Mouse (Mus musculus) MEL (cell line): ENCODE measurements around the gene Crim1. TPM values are rescaled to one million over a fixed set of nuclear protein-coding genes. Genes with fewer than 3 reads are reported as not detected.

Experiments used
- DNase-seq: peaks from one replicate; pipeline ENCODE4 v3.0.0; 2011; ENCODE audit warnings: low read depth, low spot score
- H3K27ac ChIP-seq: 2 replicates; pipeline ENCODE4 v1.5.1; 2012; ENCODE audit warnings: low read depth, mild to moderate bottlenecking, control low read depth, low read length, moderate library complexity; ENCODE audit not compliant: control insufficient read depth
- H3K27me3 ChIP-seq, 2 experiments: fragments of 150-350 bp in 1 of 2; sonication (generic) in 1 of 2; 2 replicates each; pipeline ENCODE4 v1.6.1; 2012; ENCODE audit warnings: low read length in 2 of 2, mild to moderate bottlenecking in 2 of 2, improper control_type of control experiment in 1 of 2, moderate library complexity in 1 of 2; ENCODE audit not compliant: insufficient read depth in 2 of 2, control insufficient read depth in 1 of 2
- H3K36me3 ChIP-seq, 2 experiments: 2 replicates each; pipeline ENCODE4 v1.6.1; 2012 to 2014; ENCODE audit warnings: low read length in 2 of 2, improper control_type of control experiment in 1 of 2, inconsistent platforms in 1 of 2, mild to moderate bottlenecking in 1 of 2; ENCODE audit not compliant: insufficient read depth in 2 of 2, control insufficient read depth in 1 of 2
- H3K4me1 ChIP-seq, 2 experiments: fragments of 150-350 bp in 1 of 2; sonication (generic) in 1 of 2; 2 replicates each; pipeline ENCODE4 v1.6.1; 2012; ENCODE audit warnings: low read length in 2 of 2, improper control_type of control experiment in 1 of 2, mild to moderate bottlenecking in 1 of 2; ENCODE audit not compliant: insufficient read depth in 2 of 2, control insufficient read depth in 1 of 2
- H3K4me3 ChIP-seq, 2 experiments: fragments of 150-350 bp in 1 of 2; sonication (generic) in 1 of 2; 2 replicates each; pipeline ENCODE4 v1.5.1; 2012; ENCODE audit warnings: low read depth in 2 of 2, low read length in 2 of 2, mild to moderate bottlenecking in 2 of 2, moderate library complexity in 2 of 2, control low read depth in 1 of 2, improper control_type of control experiment in 1 of 2; ENCODE audit not compliant: control insufficient read depth in 1 of 2, insufficient read depth in 1 of 2
- H3K79me2 ChIP-seq: 2 replicates; pipeline ENCODE4 v1.6.1; 2012; ENCODE audit warnings: mild to moderate bottlenecking, low read length, moderate library complexity; ENCODE audit not compliant: control insufficient read depth, poor library complexity, insufficient read depth
- H3K9ac ChIP-seq: 2 replicates; pipeline ENCODE4 v1.6.1; 2012; ENCODE audit warnings: low read depth, mild to moderate bottlenecking, control low read depth, low read length, moderate library complexity; ENCODE audit not compliant: control insufficient read depth, poor library complexity, severe bottlenecking
- H3K9me3 ChIP-seq: fragments of 150-350 bp; sonication (generic); replicated peaks from 2 replicates; pipeline ENCODE4 v1.6.1; 2012; ENCODE audit warnings: mild to moderate bottlenecking, low read length, improper control_type of control experiment, moderate library complexity; ENCODE audit not compliant: insufficient read depth
- BHLHE40 ChIP-seq: IDR thresholded peaks from 2 replicates; pipeline ENCODE4 v1.6.1; 2012; ENCODE audit warnings: low read depth, mild to moderate bottlenecking, inconsistent platforms, low read length, improper control_type of control experiment, borderline replicate concordance
- CHD2 ChIP-seq: IDR thresholded peaks from 2 replicates; pipeline ENCODE4 v1.6.1; 2011; ENCODE audit warnings: low read length, improper control_type of control experiment
- E2F4 ChIP-seq: IDR thresholded peaks from 2 replicates; pipeline ENCODE4 v1.6.1; 2011; ENCODE audit warnings: low read depth, low read length, improper control_type of control experiment, borderline replicate concordance
- ELF1 ChIP-seq: IDR thresholded peaks from 2 replicates; pipeline ENCODE4 v1.6.1; 2014; ENCODE audit warnings: low read depth, mild to moderate bottlenecking, inconsistent platforms, low read length, improper control_type of control experiment, moderate library complexity
- GATA1 ChIP-seq: IDR thresholded peaks from 2 replicates; pipeline ENCODE4 v1.6.1; 2011; ENCODE audit warnings: low read depth, low read length, improper control_type of control experiment
- HCFC1 ChIP-seq: IDR thresholded peaks from 2 replicates; pipeline ENCODE4 v1.6.1; 2012; ENCODE audit warnings: low read depth, mild to moderate bottlenecking, inconsistent platforms, low read length, improper control_type of control experiment, moderate library complexity
- JUND ChIP-seq: IDR thresholded peaks from 2 replicates; pipeline ENCODE4 v1.6.1; 2011; ENCODE audit warnings: low read depth, mild to moderate bottlenecking, improper control_type of control experiment, low read length
- MAFK ChIP-seq: IDR thresholded peaks from 2 replicates; pipeline ENCODE4 v1.6.1; 2011; ENCODE audit warnings: low read depth, mild to moderate bottlenecking, low read length, improper control_type of control experiment, borderline replicate concordance
- MAX ChIP-seq: IDR thresholded peaks from 2 replicates; pipeline ENCODE4 v1.6.1; 2011; ENCODE audit warnings: low read length, improper control_type of control experiment
- MEF2A ChIP-seq: IDR thresholded peaks from 2 replicates; pipeline ENCODE4 v1.6.1; 2014; ENCODE audit warnings: low read depth, mild to moderate bottlenecking, inconsistent platforms, low read length, improper control_type of control experiment; ENCODE audit not compliant: poor library complexity, insufficient replicate concordance, severe bottlenecking; ENCODE audit errors: extremely low read depth
- MXI1 ChIP-seq: IDR thresholded peaks from 2 replicates; pipeline ENCODE4 v1.6.1; 2011; ENCODE audit warnings: mild to moderate bottlenecking, low read depth, low read length, improper control_type of control experiment
- MYB ChIP-seq: IDR thresholded peaks from 2 replicates; pipeline ENCODE4 v1.6.1; 2011; ENCODE audit warnings: mild to moderate bottlenecking, low read depth, low read length, improper control_type of control experiment
- POLR2AphosphoS2 ChIP-seq: IDR thresholded peaks from 2 replicates; pipeline ENCODE4 v1.6.1; 2011; ENCODE audit warnings: low read length, improper control_type of control experiment
- POLR2AphosphoS5 ChIP-seq: IDR thresholded peaks from 2 replicates; pipeline ENCODE4 v1.6.1; 2012; ENCODE audit warnings: low read depth, borderline replicate concordance, mild to moderate bottlenecking, inconsistent platforms, low read length, moderate library complexity, mixed read lengths
- RAD21 ChIP-seq: IDR thresholded peaks from 2 replicates; pipeline ENCODE4 v1.6.1; 2011; ENCODE audit warnings: mild to moderate bottlenecking, low read depth, low read length, improper control_type of control experiment
- SMC3 ChIP-seq: IDR thresholded peaks from 2 replicates; pipeline ENCODE4 v1.6.1; 2011; ENCODE audit warnings: low read depth, low read length, improper control_type of control experiment
- TAL1 ChIP-seq: IDR thresholded peaks from 2 replicates; pipeline ENCODE4 v1.6.1; 2012; ENCODE audit warnings: mild to moderate bottlenecking, inconsistent platforms, low read length, moderate library complexity, mixed read lengths
- TBP ChIP-seq: IDR thresholded peaks from 2 replicates; pipeline ENCODE4 v1.8.0; 2011; ENCODE audit warnings: low read depth, low read length, improper control_type of control experiment
- TCF12 ChIP-seq: IDR thresholded peaks from 2 replicates; pipeline ENCODE4 v1.6.1; 2014; ENCODE audit warnings: low read depth, mild to moderate bottlenecking, inconsistent platforms, low read length, improper control_type of control experiment, moderate library complexity
- UBTF ChIP-seq: IDR thresholded peaks from 2 replicates; pipeline ENCODE4 v1.6.1; 2012; ENCODE audit warnings: low read depth, mild to moderate bottlenecking, inconsistent platforms, low read length, improper control_type of control experiment, moderate library complexity, borderline replicate concordance; ENCODE audit not compliant: insufficient read depth
- USF1 ChIP-seq: IDR thresholded peaks from 2 replicates; pipeline ENCODE4 v1.6.1; 2014; ENCODE audit warnings: low read depth, mild to moderate bottlenecking, inconsistent platforms, low read length, improper control_type of control experiment, moderate library complexity
- USF2 ChIP-seq, 2 experiments: IDR thresholded peaks; 2 replicates each; pipeline ENCODE4 v1.6.1; 2011 to 2012; ENCODE audit warnings: improper control_type of control experiment in 2 of 2, low read length in 2 of 2, borderline replicate concordance in 1 of 2, inconsistent platforms in 1 of 2, low read depth in 1 of 2, mild to moderate bottlenecking in 1 of 2; ENCODE audit not compliant: insufficient read depth in 1 of 2
- ZC3H11A ChIP-seq: IDR thresholded peaks from 2 replicates; pipeline ENCODE4 v1.6.1; 2012; ENCODE audit warnings: low read depth, mild to moderate bottlenecking, inconsistent platforms, low read length, improper control_type of control experiment
- ZKSCAN1 ChIP-seq: IDR thresholded peaks from 2 replicates; pipeline ENCODE4 v1.6.1; 2012; ENCODE audit warnings: low read depth, mild to moderate bottlenecking, inconsistent platforms, low read length, improper control_type of control experiment, moderate library complexity
- ZNF384 ChIP-seq: IDR thresholded peaks from 2 replicates; pipeline ENCODE4 v1.6.1; 2012; ENCODE audit warnings: low read depth, mild to moderate bottlenecking, inconsistent platforms, low read length, improper control_type of control experiment
- polyA plus RNA-seq, 2 experiments: library from polyadenylated mRNA; stranded (reverse) in 1 of 2; unstranded in 1 of 2; fragments of >175 nt in 1 of 2; fragments of >200 nt in 1 of 2; gene quantifications; 2 replicates each; pipeline versions ENCODE4 v1.2.1 to v1.2.4; 2012; ENCODE audit warnings: low replicate concordance in 2 of 2, low read depth in 1 of 2; ENCODE audit not compliant: insufficient read length in 2 of 2, insufficient read depth in 1 of 2, missing spikeins in 1 of 2
- total RNA-seq: library from RNA; depleted of rRNA; stranded (reverse); fragments of 300-350 nt; gene quantifications from 2 replicates; pipeline ENCODE4 v1.2.3, GENCODE M21; 2012

The Crim1 gene
- total and polyA plus RNA-seq, 3 experiments, result not detected

- Histone ChIP-seq H3K36me3 (no peaks in the 10 kb centered on the region), H3K27ac (no peak overlapping the region), H3K79me2 (no peaks in the 10 kb centered on the region), H3K9me3 (no peaks in the 10 kb centered on the region), H3K4me3 (no peak overlapping the region), H3K27me3 (no peaks in the 10 kb centered on the region), H3K4me1 (no peaks in the 10 kb centered on the region), H3K9ac (no peak overlapping the region)
- DNase-seq, result no peak
- TF ChIP-seq USF1 (no peak), CHD2 (no peak), GATA1 (no peak), MXI1 (no peak), HCFC1 (no peak), SMC3 (no peak), E2F4 (no peak), USF2 (IDR thresholded peaks at IDR 0.05; ENCODE audit: borderline replicate concordance in 1 of 2, insufficient read depth in 1 of 2, low read depth in 1 of 2, low read length in 2 of 2) (no peak), POLR2AphosphoS2 (no peak), TAL1 (no peak), MYB (no peak), TCF12 (no peak), MEF2A (no peak), UBTF (no peak), ZNF384 (no peak), ELF1 (no peak), MAFK (no peak), BHLHE40 (no peak), POLR2AphosphoS5 (no peak)
These were observed 1.2 kb upstream of the Crim1 start for GRCm38 (mm10) chr17:78198820-78199219.

- no peaks in the 10 kb centered on the region for H3K36me3 ChIP-seq
- no peak overlapping the region for H3K27ac ChIP-seq
- TF ChIP-seq MAX (no peak), POLR2AphosphoS2 (no peak), HCFC1 (no peak), ZKSCAN1 (no peak), E2F4 (no peak), SMC3 (no peak), TBP (no peak), ZC3H11A (no peak), MYB (no peak), JUND (no peak), USF1 (no peak), RAD21 (no peak)
- TF ChIP-seq, all 39 proteins: peak for 0
- Histone ChIP-seq H3K27me3 (no peaks in the 10 kb centered on the region), H3K9ac (no peak overlapping the region), H3K9me3 (no peaks in the 10 kb centered on the region), H3K4me3 (no peak overlapping the region), H3K79me2 (no peaks in the 10 kb centered on the region), H3K4me1 (no peaks in the 10 kb centered on the region)
- DNase-seq, result no peak
These were observed 820 bp upstream of the Crim1 start for GRCm38 (mm10) chr17:78199231-78199625.
